ENCODE assay signal across 25 mouse cellular contexts in genomic region chr7:97203907-97204306, GRCm38 (mm10).
DNase-seq lines count a peak whose midpoint lies in the region; ATAC-seq and TF ChIP-seq lines count a peak whose summit lies in the region.
"Had no signal": no experiment of that assay in that cellular context is flagged by ENCODE, and none has a peak within 500 bp of the region (broad histone marks: within the 10 kb centered on the region; RNA-seq: fewer than 3 reads in every experiment).

No protein-coding gene starts in this region.

- no peak overlapping the region for H3K9ac ChIP-seq in liver, embryonic 11.5 days (ENCODE audit: low read depth, low read length)
- H3K9ac ChIP-seq in liver, embryonic 13.5 days = no peak overlapping the region
- no peak overlapping the region for H3K9ac ChIP-seq in liver, embryonic 16.5 days (ENCODE audit: low read depth, low read length)
- H3K9ac ChIP-seq: embryonic facial prominence, embryonic 12.5 days; embryonic facial prominence, embryonic 15.5 days; forebrain, postnatal 0 days; heart, embryonic 13.5 days; hindbrain, embryonic 12.5 days; hindbrain, embryonic 15.5 days had no signal

- no peaks in the 10 kb centered on the region for H3K36me3 ChIP-seq in liver, embryonic 11.5 days (ENCODE audit: control insufficient read depth, insufficient read depth, low read length)
- H3K36me3 ChIP-seq in liver, embryonic 13.5 days = no peaks in the 10 kb centered on the region
- H3K36me3 ChIP-seq in liver, embryonic 16.5 days (ENCODE audit: control insufficient read depth, insufficient read depth) = no peaks in the 10 kb centered on the region
- H3K36me3 ChIP-seq in thymus, adult 2 months (ENCODE audit: control insufficient read depth, insufficient read depth, low read length) = no peaks in the 10 kb centered on the region
- H3K36me3 ChIP-seq: embryonic facial prominence, embryonic 12.5 days; embryonic facial prominence, embryonic 15.5 days; heart, embryonic 10.5 days; heart, embryonic 13.5 days; hindbrain, embryonic 12.5 days; hindbrain, embryonic 15.5 days had no signal

- no peak overlapping the region for H3K4me3 ChIP-seq in liver, embryonic 11.5 days (ENCODE audit: low read depth, low read length)
- H3K4me3 ChIP-seq in liver, embryonic 13.5 days (replicated peaks) = no peak overlapping the region
- H3K4me3 ChIP-seq in liver, embryonic 16.5 days (ENCODE audit: low read depth, low read length) = no peak overlapping the region
- no peak overlapping the region for H3K4me3 ChIP-seq in thymus, adult 2 months (ENCODE audit: control insufficient read depth, insufficient read depth, low read length)
- H3K4me3 ChIP-seq: embryonic facial prominence, embryonic 12.5 days; embryonic facial prominence, embryonic 15.5 days; heart, adult 2 months; heart, embryonic 10.5 days; heart, embryonic 13.5 days; hindbrain, embryonic 12.5 days; hindbrain, embryonic 15.5 days had no signal

- no peaks in the 10 kb centered on the region for H3K9me3 ChIP-seq in liver, embryonic 11.5 days (ENCODE audit: control insufficient read depth, low read length)
- H3K9me3 ChIP-seq in liver, embryonic 13.5 days (replicated peaks) = no peaks in the 10 kb centered on the region
- no peaks in the 10 kb centered on the region for H3K9me3 ChIP-seq in liver, embryonic 16.5 days (replicated peaks; ENCODE audit: control insufficient read depth, low read length)
- H3K9me3 ChIP-seq: embryonic facial prominence, embryonic 12.5 days; embryonic facial prominence, embryonic 15.5 days; heart, embryonic 10.5 days; heart, embryonic 13.5 days; hindbrain, embryonic 12.5 days; hindbrain, embryonic 15.5 days had no signal

- H3K4me2 ChIP-seq in liver, embryonic 11.5 days = no peak overlapping the region
- no peak overlapping the region for H3K4me2 ChIP-seq in liver, embryonic 13.5 days
- H3K4me2 ChIP-seq in liver, embryonic 16.5 days (ENCODE audit: low read depth, low read length) = no peak overlapping the region
- H3K4me2 ChIP-seq: embryonic facial prominence, embryonic 12.5 days; embryonic facial prominence, embryonic 15.5 days; heart, embryonic 13.5 days; hindbrain, embryonic 12.5 days; hindbrain, embryonic 15.5 days had no signal

- no peak overlapping the region for H3K27ac ChIP-seq in liver, embryonic 11.5 days (ENCODE audit: low read depth, low read length)
- peak overlapping the region; percentile 11; the same call in 1 of the 2 replicates for H3K27ac ChIP-seq in liver, embryonic 13.5 days
- no peak overlapping the region for H3K27ac ChIP-seq in liver, embryonic 16.5 days (ENCODE audit: low read length)
- no peak overlapping the region for H3K27ac ChIP-seq in thymus, adult 2 months (ENCODE audit: control insufficient read depth, insufficient read depth, low read length)
- H3K27ac ChIP-seq: embryonic facial prominence, embryonic 12.5 days; embryonic facial prominence, embryonic 15.5 days; heart, adult 2 months; heart, embryonic 10.5 days; heart, embryonic 13.5 days; hindbrain, embryonic 12.5 days; hindbrain, embryonic 15.5 days had no signal

- WGBS in liver, embryonic 11.5 days = 47% methylated on average over 2 of the region's 2 CpGs
- WGBS in liver, embryonic 13.5 days (ENCODE audit: insufficient replicate concordance) = 14% methylated on average over 2 of the region's 2 CpGs
- WGBS in liver, embryonic 16.5 days (ENCODE audit: insufficient replicate concordance) = 23% methylated on average over 2 of the region's 2 CpGs
- 91% methylated on average over 2 of the region's 2 CpGs for WGBS in thymus, adult 2 months

- TF ChIP-seq CTCF in thymus, adult 2 months (IDR thresholded peaks at IDR 0.05; ENCODE audit: borderline replicate concordance, control insufficient read depth, extremely low read depth, insufficient read depth, low read length, poor library complexity) = no peak

- TF ChIP-seq POLR2A in thymus, adult 2 months (IDR thresholded peaks at IDR 0.05; ENCODE audit: control insufficient read depth, extremely low read depth, insufficient read depth, low read length, poor library complexity) = no peak

- H3K27me3 ChIP-seq in liver, embryonic 11.5 days (replicated peaks; ENCODE audit: control insufficient read depth, insufficient read depth, low read length) = no peaks in the 10 kb centered on the region
- H3K27me3 ChIP-seq in liver, embryonic 13.5 days = no peaks in the 10 kb centered on the region
- H3K27me3 ChIP-seq in liver, embryonic 16.5 days (ENCODE audit: control insufficient read depth, insufficient read depth, low read depth, low read length) = no peaks in the 10 kb centered on the region
- no peaks in the 10 kb centered on the region for H3K27me3 ChIP-seq in thymus, adult 2 months (ENCODE audit: control insufficient read depth, insufficient read depth, low read length)
- H3K27me3 ChIP-seq: embryonic facial prominence, embryonic 12.5 days; embryonic facial prominence, embryonic 15.5 days; heart, embryonic 13.5 days; hindbrain, embryonic 12.5 days; hindbrain, embryonic 15.5 days had no signal

- DNase-seq in liver, embryonic 11.5 days (ENCODE audit: low spot score) = no peak
- no peak for DNase-seq in liver
- no peak for DNase-seq in liver, embryonic 13.5 days
- DNase-seq in thymus, adult 2 months = no peak
- no peak for DNase-seq in gastrocnemius, adult 8-10 months (ENCODE audit: low spot score in 2 of 2)
- DNase-seq in kidney, postnatal 4 days = no peak
- DNase-seq: adrenal gland, adult 2 months; adrenal gland, postnatal 14 days; cerebellum, adult 18-20 months; cerebellum, adult 9-11 months; cerebellum, postnatal 25 days; forebrain, postnatal 0 days; gastrocnemius, postnatal 10 days; gastrocnemius, postnatal 36 days; heart, adult 2 months; heart, postnatal 14 days had no signal

- peak; percentile 81 for ATAC-seq in liver, embryonic 11.5 days (replicated peaks; ENCODE audit: low FRiP score)
- ATAC-seq in liver, embryonic 13.5 days (ENCODE audit: low read depth) = peak; percentile 88
- peak; percentile 72 for ATAC-seq in liver, embryonic 16.5 days (ENCODE audit: low read depth)
- ATAC-seq in megakaryocyte-erythroid progenitor cell, adult 5-6 weeks (replicated peaks; ENCODE audit: low FRiP score, low TSS enrichment, poor library complexity, severe bottlenecking) = peak; percentile 74
- ATAC-seq: forebrain, embryonic 14.5 days; forebrain, postnatal 0 days had no signal

- peaks cover 12% of the 10 kb centered on the region for H3K4me1 ChIP-seq in liver, embryonic 11.5 days (replicated peaks; ENCODE audit: control insufficient read depth, insufficient read depth, low read length)
- H3K4me1 ChIP-seq in liver, embryonic 13.5 days (replicated peaks) = peaks cover 56% of the 10 kb centered on the region
- H3K4me1 ChIP-seq in liver, embryonic 16.5 days (ENCODE audit: control insufficient read depth, low read depth, low read length) = peaks cover 16% of the 10 kb centered on the region
- H3K4me1 ChIP-seq in thymus, adult 2 months (replicated peaks; ENCODE audit: control insufficient read depth, insufficient read depth, low read length) = no peaks in the 10 kb centered on the region
- H3K4me1 ChIP-seq: embryonic facial prominence, embryonic 12.5 days; embryonic facial prominence, embryonic 15.5 days; hindbrain, embryonic 12.5 days; hindbrain, embryonic 15.5 days had no signal
